Mouse (Mus musculus) heart, embryonic 10.5 days (tissue): Measurements from ENCODE around the gene Tada2a. TPM values are rescaled to one million over a fixed set of nuclear protein-coding genes. Genes with fewer than 3 reads are reported as not detected.

Experiments used
- DNase-seq: peaks from one replicate; pipeline ENCODE4 v3.0.0-alpha.2; 2017; ENCODE audit warnings: low spot score
- H3K27ac ChIP-seq: fragments of 300-500 bp; sonication (generic); 2 replicates; pipeline ENCODE4 v1.5.1; 2016; ENCODE audit warnings: mild to moderate bottlenecking
- H3K27me3 ChIP-seq: fragments of 300-500 bp; sonication (generic); 2 replicates; pipeline ENCODE4 v1.6.1; 2016; ENCODE audit warnings: mild to moderate bottlenecking; ENCODE audit not compliant: poor library complexity, insufficient read depth, severe bottlenecking
- H3K36me3 ChIP-seq: fragments of 300-500 bp; sonication (generic); 2 replicates; pipeline ENCODE4 v1.6.1; 2016; ENCODE audit warnings: mild to moderate bottlenecking, moderate library complexity
- H3K4me1 ChIP-seq: fragments of 300-500 bp; sonication (generic); 2 replicates; pipeline ENCODE4 v1.6.1; 2016; ENCODE audit warnings: mild to moderate bottlenecking
- H3K4me3 ChIP-seq: fragments of 300-500 bp; sonication (generic); 2 replicates; pipeline ENCODE4 v1.5.1; 2016; ENCODE audit warnings: mild to moderate bottlenecking, moderate library complexity
- H3K9me3 ChIP-seq: fragments of 300-500 bp; sonication (generic); 2 replicates; pipeline ENCODE4 v1.6.1; 2016; ENCODE audit warnings: mild to moderate bottlenecking, moderate library complexity
- WGBS: fragments of 180-500 bp; shearing (Covaris S2); methylation state at CpG from one replicate; pipeline ENCODE4 v1.1.7; 2016; 5-methylcytosine and 5-hydroxymethylcytosine counted together
- polyA plus RNA-seq: library from polyadenylated mRNA; unstranded; fragments of >200 nt; fragmentation: Nextera tagmentation; extraction: Ambion mirVana; gene quantifications from 2 replicates; pipeline ENCODE4 v1.2.1, GENCODE M21; 2016

Gene Tada2a
- polyA plus RNA-seq, 1 experiment from 2014 or later = 31.4 TPM

GRCm38 (mm10) chr11:84048411-84048810, 81.0 kb downstream of the Tada2a start:
- H3K4me1 ChIP-seq = 0 out of 2 replicates have a peak, but pooled peaks cover 5% of the 10 kb centered on the region
- 83% methylated on average over 10 of the region's 10 CpGs for WGBS
- DNase-seq = no peak

GRCm38 (mm10) chr11:84047270-84047669, 82.1 kb downstream of the Tada2a start:
- Histone ChIP-seq H3K27me3 (no peaks in the 10 kb centered on the region), H3K27ac (no peak overlapping the region), H3K4me1 (0 out of 2 replicates have a peak, but pooled peaks cover 8% of the 10 kb centered on the region), H3K4me3 (no peak overlapping the region), H3K36me3 (0 out of 2 replicates have a peak, but pooled peaks cover 7% of the 10 kb centered on the region), H3K9me3 (no peaks in the 10 kb centered on the region)
- no peak for DNase-seq
- 60% methylated on average over 4 of the region's 4 CpGs for WGBS

More at GRCm38 (mm10) chr11:84048411-84048810, 81.0 kb downstream of the Tada2a start:
- no peaks in the 10 kb centered on the region for H3K36me3 ChIP-seq
- H3K27me3 ChIP-seq = no peaks in the 10 kb centered on the region
- no peaks in the 10 kb centered on the region for H3K9me3 ChIP-seq
- H3K27ac ChIP-seq = no peak overlapping the region
- no peak overlapping the region for H3K4me3 ChIP-seq

GRCm38 (mm10) chr11:84044988-84045387, 84.4 kb downstream of the Tada2a start:
- Histone ChIP-seq H3K36me3 (peaks cover 21% of the 10 kb centered on the region), H3K9me3 (no peaks in the 10 kb centered on the region), H3K27ac (no peak overlapping the region), H3K4me1 (peaks cover 18% of the 10 kb centered on the region; the same call in 1 of the 2 replicates), H3K4me3 (no peak overlapping the region), H3K27me3 (no peaks in the 10 kb centered on the region)
- DNase-seq = no peak
- 15% methylated on average over 1 of the region's 1 CpGs for WGBS

GRCm38 (mm10) chr11:84042808-84043762, 86.3 kb downstream of the Tada2a start:
- no peak overlapping the region for H3K4me3 ChIP-seq
- DNase-seq = no peak
- no peaks in the 10 kb centered on the region for H3K27me3 ChIP-seq
- H3K4me1 ChIP-seq = peaks cover 27% of the 10 kb centered on the region
- no peaks in the 10 kb centered on the region for H3K9me3 ChIP-seq
- no peak overlapping the region for H3K27ac ChIP-seq
- peaks cover 21% of the 10 kb centered on the region for H3K36me3 ChIP-seq
- WGBS = 77% methylated on average over 14 of the region's 14 CpGs

- H3K27ac ChIP-seq = no peak overlapping the region
- 61% methylated on average over 6 of the region's 6 CpGs for WGBS
- no peak for DNase-seq
These were observed 88.8 kb downstream of the Tada2a start for GRCm38 (mm10) chr11:84040621-84041020.

GRCm38 (mm10) chr11:84033671-84034070, 95.7 kb downstream of the Tada2a start:
- H3K27me3 ChIP-seq = peaks cover 17% of the 10 kb centered on the region; the same call in 1 of the 2 replicates
- H3K27ac ChIP-seq = no peak overlapping the region
- no peak for DNase-seq
- H3K4me1 ChIP-seq = peaks cover 2% of the 10 kb centered on the region; the same call in 1 of the 2 replicates
- no peak overlapping the region for H3K4me3 ChIP-seq
- 72% methylated on average over 5 of the region's 5 CpGs for WGBS
- H3K9me3 ChIP-seq = no peaks in the 10 kb centered on the region
- H3K36me3 ChIP-seq = 0 out of 2 replicates have a peak, but pooled peaks cover 4% of the 10 kb centered on the region

More at GRCm38 (mm10) chr11:84040621-84041020, 88.8 kb downstream of the Tada2a start:
- Histone ChIP-seq H3K36me3 (peaks cover 21% of the 10 kb centered on the region), H3K4me1 (peaks cover 22% of the 10 kb centered on the region), H3K9me3 (no peaks in the 10 kb centered on the region), H3K4me3 (no peak overlapping the region), H3K27me3 (no peaks in the 10 kb centered on the region)

- WGBS = 79% methylated on average over 5 of the region's 5 CpGs
- no peak for DNase-seq
- peaks cover 11% of the 10 kb centered on the region; the same call in 1 of the 2 replicates for H3K4me1 ChIP-seq
These were observed 96.8 kb downstream of the Tada2a start for GRCm38 (mm10) chr11:84032559-84032958.

GRCm38 (mm10) chr11:84031971-84032370, 97.4 kb downstream of the Tada2a start:
- H3K27ac ChIP-seq = no peak overlapping the region
- WGBS = 53% methylated on average over 9 of the region's 9 CpGs
- peaks cover 12% of the 10 kb centered on the region for H3K36me3 ChIP-seq
- H3K27me3 ChIP-seq = peaks cover 17% of the 10 kb centered on the region; the same call in 1 of the 2 replicates
- DNase-seq = no peak
- H3K4me3 ChIP-seq = no peak overlapping the region
- H3K9me3 ChIP-seq = no peaks in the 10 kb centered on the region
- peaks cover 11% of the 10 kb centered on the region; the same call in 1 of the 2 replicates for H3K4me1 ChIP-seq

More at GRCm38 (mm10) chr11:84032559-84032958, 96.8 kb downstream of the Tada2a start:
- Histone ChIP-seq H3K27me3 (peaks cover 17% of the 10 kb centered on the region; the same call in 1 of the 2 replicates), H3K9me3 (no peaks in the 10 kb centered on the region), H3K27ac (no peak overlapping the region), H3K36me3 (0 out of 2 replicates have a peak, but pooled peaks cover 6% of the 10 kb centered on the region), H3K4me3 (no peak overlapping the region)

Other genes with a start within 250 kb of the Tada2a start
- 27.4 and 36.2 TPM in 2 replicates for gene Ddx52, start 187.5 kb downstream of the Tada2a start, polyA plus RNA-seq
- 8.7 and 9.5 TPM in 2 replicates for gene Synrg, start 165.2 kb downstream of the Tada2a start, polyA plus RNA-seq
- gene Dusp14, start 60.3 kb downstream of the Tada2a start, polyA plus RNA-seq = 6.0 and 6.9 TPM in 2 replicates
- 13.3 and 14.9 TPM in 2 replicates for gene Acaca, start 72 bp upstream of the Tada2a start, polyA plus RNA-seq
- not detected in 2 replicates for gene Gm11437, start 37.9 kb upstream of the Tada2a start, polyA plus RNA-seq